Mouse (Mus musculus) hindbrain, embryonic 12.5 days (tissue): ENCODE measurements at regions not wholly inside any gene's neighbourhood (a gene's known extent, or its start where the extent isn't known, plus 50 kb on each side); places are given as distances from the start of the nearest gene placed in this dataset.

Source experiments
- ATAC-seq: fragments of 200-750 bp; cut with Nextera tagmentation; 2 replicates; pipeline ENCODE4 v1.8.0; 2017; ENCODE audit warnings: moderate TSS enrichment; ENCODE audit not compliant: low FRiP score
- H3K27ac ChIP-seq: fragments of 300-500 bp; sonication (generic); 2 replicates; pipeline ENCODE4 v1.5.1; 2016; ENCODE audit warnings: mild to moderate bottlenecking
- H3K27me3 ChIP-seq: fragments of 300-500 bp; sonication (generic); 2 replicates; pipeline ENCODE4 v1.6.1; 2016; ENCODE audit warnings: mild to moderate bottlenecking
- H3K36me3 ChIP-seq: fragments of 300-500 bp; sonication (generic); 2 replicates; pipeline ENCODE4 v1.6.1; 2016; ENCODE audit warnings: mild to moderate bottlenecking
- H3K4me1 ChIP-seq: fragments of 300-500 bp; sonication (generic); 2 replicates; pipeline ENCODE4 v1.6.1; 2016
- H3K4me2 ChIP-seq: fragments of 300-500 bp; sonication (generic); replicated peaks from 2 replicates; pipeline ENCODE4 v1.6.1; 2016; ENCODE audit warnings: mild to moderate bottlenecking
- H3K4me3 ChIP-seq: fragments of 300-500 bp; sonication (generic); 2 replicates; pipeline ENCODE4 v1.5.1; 2016; ENCODE audit warnings: mild to moderate bottlenecking
- H3K9ac ChIP-seq: fragments of 300-500 bp; sonication (generic); 2 replicates; pipeline ENCODE4 v1.6.1; 2016; ENCODE audit warnings: mild to moderate bottlenecking, moderate library complexity
- H3K9me3 ChIP-seq: fragments of 300-500 bp; sonication (generic); replicated peaks from 2 replicates; pipeline ENCODE4 v1.6.1; 2016; ENCODE audit warnings: mild to moderate bottlenecking
- WGBS: fragments of 180-500 bp; shearing (Covaris S2); methylation state at CpG from one replicate; pipeline ENCODE4 v1.1.7; 2016; 5-methylcytosine and 5-hydroxymethylcytosine counted together

GRCm38 (mm10) chr12:93549900-93550299 is 1700.9 kb upstream of the Sel1l start:
- Histone ChIP-seq H3K36me3 (no peaks in the 10 kb centered on the region), H3K4me1 (no peaks in the 10 kb centered on the region), H3K4me2 (no peak overlapping the region), H3K9me3 (no peaks in the 10 kb centered on the region), H3K27me3 (no peaks in the 10 kb centered on the region), H3K9ac (no peak overlapping the region), H3K27ac (no peak overlapping the region), H3K4me3 (no peak overlapping the region)
- no peak for ATAC-seq
- WGBS, result 40% methylated on average over 4 of the region's 4 CpGs

DNA sequence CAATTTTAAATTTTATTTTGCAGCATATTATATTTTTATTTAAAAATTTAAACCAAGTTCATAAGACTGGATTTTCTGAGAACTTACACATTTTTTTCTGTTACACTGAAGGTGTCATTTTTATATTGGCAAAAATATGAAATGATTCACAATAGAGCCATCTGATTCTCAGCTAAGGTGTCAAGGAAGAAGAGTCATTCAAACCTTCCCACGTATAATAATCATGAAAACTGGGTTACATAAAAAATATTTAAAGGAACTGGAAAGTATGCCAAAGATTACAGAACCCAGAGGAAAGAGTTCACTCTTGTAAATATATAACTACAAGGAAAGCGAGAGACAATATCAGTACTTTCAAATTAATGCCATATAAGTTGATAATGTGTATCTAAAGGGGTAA is 1674.5 kb upstream of the Sel1l start:
- H3K4me2 ChIP-seq, result no peak overlapping the region
- ATAC-seq, result no peak
- no peaks in the 10 kb centered on the region for H3K36me3 ChIP-seq
- WGBS, result 87% methylated on average over 2 of the region's 2 CpGs
- no peaks in the 10 kb centered on the region for H3K9me3 ChIP-seq
- H3K27ac ChIP-seq, result no peak overlapping the region
- no peak overlapping the region for H3K4me3 ChIP-seq
- no peaks in the 10 kb centered on the region for H3K4me1 ChIP-seq
- no peak overlapping the region for H3K9ac ChIP-seq
- H3K27me3 ChIP-seq, result no peaks in the 10 kb centered on the region

GRCm38 (mm10) chr12:93486381-93486780 is 1637.4 kb upstream of the Sel1l start:
- no peak for ATAC-seq
- Histone ChIP-seq H3K4me1 (no peaks in the 10 kb centered on the region), H3K9me3 (no peaks in the 10 kb centered on the region), H3K27ac (no peak overlapping the region), H3K36me3 (no peaks in the 10 kb centered on the region), H3K4me3 (no peak overlapping the region), H3K27me3 (no peaks in the 10 kb centered on the region), H3K4me2 (no peak overlapping the region), H3K9ac (no peak overlapping the region)
- WGBS, result 81% methylated on average over 1 of the region's 1 CpGs

DNA sequence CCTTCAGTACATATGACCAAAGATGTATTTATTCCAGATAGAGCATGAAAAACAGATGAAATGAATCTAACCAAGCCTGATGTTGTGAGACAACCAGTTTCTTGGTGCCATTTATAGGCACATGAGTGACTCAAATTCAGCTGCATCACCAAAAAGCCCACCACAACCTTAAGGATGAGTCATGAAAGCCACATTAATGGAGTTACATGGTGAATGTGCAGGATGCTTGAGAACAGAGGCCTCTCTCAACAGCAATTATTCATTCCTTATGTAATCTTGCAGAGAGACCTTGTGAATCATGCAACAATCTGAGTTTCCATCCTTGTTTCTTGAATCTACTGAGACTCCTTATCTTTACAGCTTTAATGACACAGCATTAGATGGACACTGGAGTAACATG is 1613.1 kb upstream of the Sel1l start:
- Histone ChIP-seq H3K36me3 (no peaks in the 10 kb centered on the region), H3K4me1 (no peaks in the 10 kb centered on the region), H3K4me3 (no peak overlapping the region), H3K4me2 (no peak overlapping the region), H3K9ac (no peak overlapping the region), H3K9me3 (no peaks in the 10 kb centered on the region), H3K27me3 (no peaks in the 10 kb centered on the region), H3K27ac (no peak overlapping the region)
- no peak for ATAC-seq

- Histone ChIP-seq H3K4me1 (no peaks in the 10 kb centered on the region), H3K4me3 (no peak overlapping the region), H3K9me3 (no peaks in the 10 kb centered on the region), H3K36me3 (no peaks in the 10 kb centered on the region), H3K27ac (no peak overlapping the region), H3K9ac (no peak overlapping the region), H3K27me3 (no peaks in the 10 kb centered on the region), H3K4me2 (no peak overlapping the region)
- ATAC-seq, result no peak
- 94% methylated on average over 2 of the region's 2 CpGs for WGBS
Observed at GRCm38 (mm10) chr12:93449436-93449835, 1600.5 kb upstream of the Sel1l start.

DNA sequence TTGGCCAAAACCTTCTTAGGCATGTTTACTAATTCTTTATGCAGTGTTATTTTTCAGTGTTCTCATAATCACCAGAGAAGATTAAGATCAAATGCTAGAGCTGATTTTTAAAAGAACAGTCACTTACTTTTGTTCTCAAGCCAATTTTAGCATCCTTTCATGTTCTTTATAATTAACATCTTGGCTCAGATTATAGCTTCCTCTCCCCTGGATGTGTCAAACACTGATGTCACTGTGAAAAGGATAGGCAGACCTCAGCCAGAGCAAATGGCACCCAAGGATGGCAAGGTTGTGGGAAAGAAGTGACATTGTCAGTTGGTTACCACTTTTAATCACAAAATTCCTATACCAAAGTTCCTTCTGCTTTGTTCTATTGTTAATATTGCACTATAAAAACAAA is 1580.3 kb upstream of the Sel1l start:
- H3K27me3 ChIP-seq, result no peaks in the 10 kb centered on the region
- H3K4me3 ChIP-seq, result no peak overlapping the region
- H3K4me2 ChIP-seq, result no peak overlapping the region
- no peak overlapping the region for H3K9ac ChIP-seq
- H3K27ac ChIP-seq, result no peak overlapping the region
- no peaks in the 10 kb centered on the region for H3K9me3 ChIP-seq
- no peaks in the 10 kb centered on the region for H3K36me3 ChIP-seq
- H3K4me1 ChIP-seq, result no peaks in the 10 kb centered on the region
- no peak for ATAC-seq

GRCm38 (mm10) chr12:93427988-93428387 is 1579.0 kb upstream of the Sel1l start:
- Histone ChIP-seq H3K9me3 (no peaks in the 10 kb centered on the region), H3K4me1 (no peaks in the 10 kb centered on the region), H3K36me3 (no peaks in the 10 kb centered on the region), H3K4me2 (no peak overlapping the region), H3K4me3 (no peak overlapping the region), H3K9ac (no peak overlapping the region), H3K27me3 (no peaks in the 10 kb centered on the region), H3K27ac (no peak overlapping the region)
- no peak for ATAC-seq
- WGBS, result 86% methylated on average over 2 of the region's 2 CpGs

DNA sequence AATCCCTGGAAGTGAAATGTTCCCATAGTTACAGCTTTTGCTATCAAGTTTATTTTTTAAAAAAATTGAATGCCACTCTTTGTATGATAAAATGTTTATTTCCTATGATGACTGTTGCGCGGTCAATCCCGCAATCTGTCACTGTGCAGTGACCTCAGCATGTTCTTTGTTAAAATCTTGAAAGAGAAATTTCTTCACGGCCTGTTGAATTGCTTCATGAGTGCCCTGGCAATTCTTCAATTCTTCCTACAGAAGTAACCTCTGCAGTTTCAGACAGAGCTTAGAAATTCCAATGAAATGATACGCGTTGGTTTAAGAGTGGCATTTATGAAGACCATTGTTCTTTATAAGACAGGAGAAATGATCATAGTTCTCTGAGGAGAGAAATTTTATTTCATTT is 1567.4 kb upstream of the Sel1l start:
- Histone ChIP-seq H3K36me3 (no peaks in the 10 kb centered on the region), H3K9ac (no peak overlapping the region), H3K9me3 (no peaks in the 10 kb centered on the region), H3K4me2 (no peak overlapping the region), H3K27me3 (no peaks in the 10 kb centered on the region), H3K27ac (no peak overlapping the region), H3K4me3 (no peak overlapping the region), H3K4me1 (no peaks in the 10 kb centered on the region)
- WGBS, result 55% methylated on average over 6 of the region's 6 CpGs
- ATAC-seq, result no peak

DNA sequence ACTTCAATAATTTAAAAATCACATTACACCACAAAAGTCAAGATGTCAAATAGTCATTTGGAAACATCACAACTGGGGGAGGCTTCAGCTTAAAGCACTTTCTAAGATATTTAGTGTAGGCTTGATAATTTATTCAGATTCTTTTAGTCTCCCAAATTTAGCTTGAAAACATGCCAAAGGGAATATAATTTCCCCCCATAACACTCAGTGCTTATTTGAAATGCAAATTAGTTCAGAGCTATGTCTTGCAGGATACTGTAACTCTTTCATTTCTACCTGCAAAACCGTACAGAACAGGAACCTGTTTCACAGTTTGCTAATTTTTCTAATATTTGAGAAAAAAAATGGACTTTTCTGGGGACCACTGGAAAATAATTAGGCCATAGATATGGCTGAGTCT is 1566.8 kb upstream of the Sel1l start:
- Histone ChIP-seq H3K4me1 (no peaks in the 10 kb centered on the region), H3K27ac (no peak overlapping the region), H3K36me3 (no peaks in the 10 kb centered on the region), H3K4me3 (no peak overlapping the region), H3K4me2 (no peak overlapping the region), H3K9ac (no peak overlapping the region), H3K27me3 (no peaks in the 10 kb centered on the region), H3K9me3 (no peaks in the 10 kb centered on the region)
- WGBS, result 67% methylated on average over 1 of the region's 1 CpGs
- no peak for ATAC-seq

- Histone ChIP-seq H3K27me3 (no peaks in the 10 kb centered on the region), H3K4me2 (no peak overlapping the region), H3K9ac (no peak overlapping the region), H3K4me1 (no peaks in the 10 kb centered on the region), H3K9me3 (no peaks in the 10 kb centered on the region), H3K36me3 (no peaks in the 10 kb centered on the region), H3K27ac (no peak overlapping the region), H3K4me3 (no peak overlapping the region)
- ATAC-seq, result no peak
- 40% methylated on average over 2 of the region's 2 CpGs for WGBS
Observed at GRCm38 (mm10) chr12:93385578-93385977, 1536.6 kb upstream of the Sel1l start.

- Histone ChIP-seq H3K4me3 (no peak overlapping the region), H3K9me3 (no peaks in the 10 kb centered on the region), H3K27me3 (no peaks in the 10 kb centered on the region), H3K4me1 (no peaks in the 10 kb centered on the region), H3K36me3 (no peaks in the 10 kb centered on the region), H3K9ac (no peak overlapping the region), H3K4me2 (no peak overlapping the region), H3K27ac (no peak overlapping the region)
- no peak for ATAC-seq
- WGBS, result 63% methylated on average over 4 of the region's 4 CpGs
Observed at GRCm38 (mm10) chr12:93342933-93343332, 1494.0 kb upstream of the Sel1l start.

GRCm38 (mm10) chr12:93342525-93342924 is 1493.6 kb upstream of the Sel1l start:
- Histone ChIP-seq H3K4me2 (no peak overlapping the region), H3K27ac (no peak overlapping the region), H3K36me3 (no peaks in the 10 kb centered on the region), H3K27me3 (no peaks in the 10 kb centered on the region), H3K4me3 (no peak overlapping the region), H3K4me1 (no peaks in the 10 kb centered on the region), H3K9ac (no peak overlapping the region), H3K9me3 (no peaks in the 10 kb centered on the region)
- ATAC-seq, result no peak
- 75% methylated on average over 4 of the region's 4 CpGs for WGBS

- H3K27me3 ChIP-seq, result no peaks in the 10 kb centered on the region
- H3K9ac ChIP-seq, result no peak overlapping the region
- H3K4me3 ChIP-seq, result no peak overlapping the region
- no peak overlapping the region for H3K4me2 ChIP-seq
- no peaks in the 10 kb centered on the region for H3K4me1 ChIP-seq
- no peaks in the 10 kb centered on the region for H3K9me3 ChIP-seq
- 84% methylated on average over 1 of the region's 1 CpGs for WGBS
- H3K36me3 ChIP-seq, result no peaks in the 10 kb centered on the region
- H3K27ac ChIP-seq, result no peak overlapping the region
- no peak for ATAC-seq
Observed at GRCm38 (mm10) chr12:93335520-93335919, 1486.6 kb upstream of the Sel1l start.

DNA sequence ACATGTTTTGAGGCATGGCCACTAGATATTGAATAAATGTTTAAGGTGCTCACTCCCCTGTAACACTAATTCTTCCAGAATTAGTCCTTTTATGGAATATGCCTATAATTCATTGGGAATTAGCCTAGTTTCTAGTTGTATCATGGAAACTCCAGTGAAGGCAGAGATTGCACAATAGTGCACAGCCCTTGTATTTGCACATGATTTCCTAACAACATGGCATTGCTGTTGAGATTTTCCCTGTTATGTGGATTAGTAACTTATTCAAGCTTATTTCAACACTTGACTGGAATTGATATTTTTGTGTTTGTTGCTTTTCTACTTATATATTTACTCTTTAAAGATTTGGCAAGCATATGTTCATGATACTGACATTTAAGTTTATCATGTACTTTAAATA is 1463.3 kb upstream of the Sel1l start:
- no peaks in the 10 kb centered on the region for H3K9me3 ChIP-seq
- no peaks in the 10 kb centered on the region for H3K4me1 ChIP-seq
- no peak overlapping the region for H3K4me2 ChIP-seq
- H3K4me3 ChIP-seq, result no peak overlapping the region
- H3K27ac ChIP-seq, result no peak overlapping the region
- H3K9ac ChIP-seq, result no peak overlapping the region
- no peak for ATAC-seq
- no peaks in the 10 kb centered on the region for H3K36me3 ChIP-seq
- no peaks in the 10 kb centered on the region for H3K27me3 ChIP-seq
